Mouse (Mus musculus) retina, postnatal 7 days (tissue): ENCODE data around the gene Gm3286.
"Not testable (repeated sequence)": the region's sequence is repeated elsewhere in the genome, so short reads cannot be mapped to it uniquely, and the experiment has no call there.

Source experiments
- DNase-seq: peaks from one replicate; pipeline ENCODE4 v3.0.0-alpha.2; 2012; ENCODE audit warnings: low read depth, low spot score

The Gm3286 gene

DNA sequence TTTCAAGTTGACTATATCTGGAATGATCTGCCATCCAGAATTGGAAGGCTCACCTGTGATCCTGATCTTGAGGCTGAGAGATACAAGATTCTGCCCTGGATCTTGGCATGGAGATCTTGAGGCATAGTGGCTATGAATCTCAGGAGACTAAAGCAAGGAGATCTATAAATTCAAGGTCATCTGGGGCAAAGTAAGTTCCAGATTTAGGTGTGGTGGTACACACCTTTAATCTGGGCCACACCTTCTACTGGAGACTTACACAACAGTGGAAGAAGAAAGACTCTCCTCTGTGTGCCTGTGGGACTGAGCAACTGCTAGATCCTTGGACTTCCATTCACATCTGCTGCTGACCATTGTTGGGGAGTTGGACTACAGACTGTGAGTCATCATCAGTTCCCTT is at the start of gene Gm3286:
TSS of gene Gm3286 (plus strand) at position 301 of the 400 bp plus-strand sequence.
- DNase-seq = not testable (repeated sequence)
